Mouse (Mus musculus) hindbrain, embryonic 10.5 days (tissue): Measurements from ENCODE around the gene Anxa2. TPM values are rescaled to one million over a fixed set of nuclear protein-coding genes. Genes with fewer than 3 reads are reported as not detected.

Experiments
- DNase-seq: peaks from one replicate; pipeline ENCODE4 v3.0.0-alpha.2; 2017; ENCODE audit warnings: low spot score
- H3K27ac ChIP-seq: fragments of 300-500 bp; sonication (generic); 2 replicates; pipeline ENCODE4 v1.5.1; 2016; ENCODE audit warnings: mild to moderate bottlenecking, moderate library complexity
- H3K27me3 ChIP-seq: fragments of 300-500 bp; sonication (generic); 2 replicates; pipeline ENCODE4 v1.6.1; 2016; ENCODE audit warnings: mild to moderate bottlenecking; ENCODE audit not compliant: poor library complexity, insufficient read depth, severe bottlenecking
- H3K36me3 ChIP-seq: fragments of 300-500 bp; sonication (generic); 2 replicates; pipeline ENCODE4 v1.6.1; 2016; ENCODE audit warnings: mild to moderate bottlenecking, moderate library complexity
- H3K4me1 ChIP-seq: fragments of 300-500 bp; sonication (generic); replicated peaks from 2 replicates; pipeline ENCODE4 v1.6.1; 2016; ENCODE audit warnings: mild to moderate bottlenecking
- H3K4me3 ChIP-seq: fragments of 300-500 bp; sonication (generic); 2 replicates; pipeline ENCODE4 v1.5.1; 2016; ENCODE audit warnings: mild to moderate bottlenecking, moderate library complexity
- H3K9me3 ChIP-seq: fragments of 300-500 bp; sonication (generic); 2 replicates; pipeline ENCODE4 v1.6.1; 2016; ENCODE audit warnings: mild to moderate bottlenecking, moderate library complexity
- WGBS: fragments of 180-500 bp; shearing (Covaris S2); methylation state at CpG from one replicate; pipeline ENCODE4 v1.1.7; 2016; 5-methylcytosine and 5-hydroxymethylcytosine counted together
- polyA plus RNA-seq: library from polyadenylated mRNA; unstranded; fragments of >200 nt; fragmentation: Nextera tagmentation; extraction: Ambion mirVana; gene quantifications from 2 replicates; pipeline ENCODE4 v1.2.1, GENCODE M21; 2016

The Anxa2 gene
- polyA plus RNA-seq = 146 and 230 TPM in 2 replicates

DNA sequence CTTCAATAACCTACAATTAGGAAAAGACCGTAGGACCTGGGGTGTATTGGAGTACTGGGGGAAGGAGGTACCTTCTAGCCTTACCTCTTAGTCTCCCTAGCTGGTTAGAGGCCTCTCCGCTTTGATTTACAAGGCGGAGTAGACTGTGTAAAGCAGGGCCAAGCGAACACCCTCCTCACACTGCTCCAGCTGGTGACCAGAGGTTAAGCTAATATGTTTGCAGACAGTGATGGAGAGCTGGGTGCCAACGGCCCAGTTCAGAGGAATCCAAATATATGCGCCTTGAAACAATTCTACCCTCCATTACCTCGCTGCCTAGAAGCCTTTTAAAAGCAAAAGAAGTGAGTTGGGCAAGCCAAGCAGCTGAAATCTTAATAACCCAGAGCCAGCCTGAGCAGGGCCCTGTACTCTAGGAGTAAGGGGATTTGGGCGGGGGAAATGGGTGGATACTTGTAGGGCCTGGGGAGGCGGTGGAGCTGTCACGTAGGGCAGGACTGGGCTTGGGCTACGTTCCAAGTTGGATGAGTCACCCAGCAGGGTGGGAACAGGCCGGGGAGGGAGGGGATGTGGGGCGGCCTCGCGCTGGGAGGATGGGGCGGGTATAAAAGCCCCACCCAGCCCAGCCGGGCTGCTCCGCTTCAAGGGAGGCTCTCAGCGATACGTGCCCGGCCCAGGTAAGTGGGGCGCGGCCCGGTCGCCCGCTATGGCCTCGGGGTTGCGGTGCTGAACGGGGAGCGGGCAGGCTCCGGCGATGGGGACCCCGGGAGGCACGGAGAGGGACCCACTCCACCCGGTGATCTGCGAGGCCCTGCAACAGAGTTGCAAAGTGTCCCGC, at the start of gene Anxa2:
Anxa2 (plus strand) TSS at position 555 of the 835 bp plus-strand sequence.
- Histone ChIP-seq H3K27ac (peak within 1 kb of the TSS; percentile 81), H3K36me3 (no peaks in the 10 kb centered on the region), H3K4me1 (peaks cover 43% of the 10 kb centered on the region), H3K9me3 (no peaks in the 10 kb centered on the region), H3K27me3 (peaks cover 50% of the 10 kb centered on the region), H3K4me3 (peak within 1 kb of the TSS; percentile 63)
- WGBS = 10% methylated on average over 37 of the region's 37 CpGs
- peak; percentile 57 for DNase-seq

DNA sequence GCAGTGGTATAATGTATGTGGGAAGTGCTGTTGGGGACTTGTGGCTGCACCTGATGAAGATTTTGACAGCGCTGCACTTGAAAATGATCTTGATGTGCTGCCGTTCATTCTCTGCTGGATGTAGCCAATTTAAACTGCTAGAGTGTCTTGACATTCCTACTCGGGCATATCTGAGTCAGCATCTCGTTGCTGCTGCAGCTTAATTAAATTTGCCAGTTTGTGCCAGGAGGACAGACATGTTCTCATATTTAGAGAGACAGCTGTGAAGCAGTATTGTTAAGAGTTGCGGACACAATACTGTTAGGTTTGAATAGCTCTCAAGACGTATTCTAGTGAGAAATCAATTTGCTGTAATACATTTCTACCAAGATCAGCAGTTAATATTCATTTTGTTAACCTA, 48.7 kb upstream of the Anxa2 start:
- Histone ChIP-seq H3K27ac (no peak overlapping the region), H3K36me3 (peaks cover 13% of the 10 kb centered on the region), H3K9me3 (no peaks in the 10 kb centered on the region), H3K4me1 (no peaks in the 10 kb centered on the region), H3K27me3 (no peaks in the 10 kb centered on the region), H3K4me3 (no peak overlapping the region)
- WGBS = 91% methylated on average over 6 of the region's 6 CpGs
- DNase-seq = no peak

DNA sequence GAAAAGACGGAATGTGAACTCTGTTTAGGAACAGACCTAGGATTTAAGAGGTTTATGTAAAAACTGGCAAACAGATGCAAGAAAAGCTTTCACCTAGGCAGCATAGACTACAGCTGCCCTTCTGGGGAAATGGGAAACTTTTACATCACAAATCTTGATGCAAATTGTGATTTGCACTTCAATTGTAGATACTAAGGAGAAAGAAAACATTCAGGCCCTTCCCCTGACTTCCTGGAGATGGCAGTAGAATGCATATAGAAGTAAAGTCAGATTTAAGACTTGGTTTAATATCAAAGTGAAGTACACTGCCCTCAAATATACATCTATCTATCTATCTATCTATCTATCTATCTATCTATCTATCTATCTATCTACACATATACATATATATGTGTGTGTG, 33.9 kb upstream of the Anxa2 start:
- whole genome bisulfite sequencing = 92% methylated on average over 1 of the region's 1 CpGs
- no peak for DNase-seq
- no peaks in the 10 kb centered on the region for H3K27me3 ChIP-seq
- no peaks in the 10 kb centered on the region for H3K4me1 ChIP-seq
- no peaks in the 10 kb centered on the region for H3K9me3 ChIP-seq
- H3K4me3 ChIP-seq = no peak overlapping the region
- H3K27ac ChIP-seq = no peak overlapping the region
- H3K36me3 ChIP-seq = peaks cover 76% of the 10 kb centered on the region

DNA sequence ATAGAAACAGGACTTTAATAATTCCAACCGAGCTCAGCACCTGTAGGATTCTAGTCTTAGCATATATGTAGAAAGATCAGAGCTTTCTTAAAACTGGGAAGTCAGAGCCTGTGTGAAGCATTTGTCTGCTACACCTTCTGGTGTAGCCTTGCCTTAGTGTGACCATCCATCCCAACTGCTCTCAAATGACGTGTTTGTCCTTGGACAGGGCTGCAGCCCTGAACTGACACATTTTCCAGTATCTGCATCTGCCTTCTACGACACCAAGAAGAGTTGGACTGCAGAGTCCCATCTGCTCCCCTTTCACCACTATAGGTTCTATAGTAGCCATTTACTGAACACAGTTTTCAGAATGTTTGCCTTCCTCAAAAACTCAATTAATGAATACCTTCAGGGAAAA, 22.9 kb upstream of the Anxa2 start:
- Histone ChIP-seq H3K4me3 (no peak overlapping the region), H3K36me3 (peaks cover 60% of the 10 kb centered on the region), H3K4me1 (peaks cover 21% of the 10 kb centered on the region), H3K9me3 (no peaks in the 10 kb centered on the region), H3K27ac (no peak overlapping the region), H3K27me3 (no peaks in the 10 kb centered on the region)
- no peak for DNase-seq
- 83% methylated on average over 3 of the region's 3 CpGs for WGBS

DNA sequence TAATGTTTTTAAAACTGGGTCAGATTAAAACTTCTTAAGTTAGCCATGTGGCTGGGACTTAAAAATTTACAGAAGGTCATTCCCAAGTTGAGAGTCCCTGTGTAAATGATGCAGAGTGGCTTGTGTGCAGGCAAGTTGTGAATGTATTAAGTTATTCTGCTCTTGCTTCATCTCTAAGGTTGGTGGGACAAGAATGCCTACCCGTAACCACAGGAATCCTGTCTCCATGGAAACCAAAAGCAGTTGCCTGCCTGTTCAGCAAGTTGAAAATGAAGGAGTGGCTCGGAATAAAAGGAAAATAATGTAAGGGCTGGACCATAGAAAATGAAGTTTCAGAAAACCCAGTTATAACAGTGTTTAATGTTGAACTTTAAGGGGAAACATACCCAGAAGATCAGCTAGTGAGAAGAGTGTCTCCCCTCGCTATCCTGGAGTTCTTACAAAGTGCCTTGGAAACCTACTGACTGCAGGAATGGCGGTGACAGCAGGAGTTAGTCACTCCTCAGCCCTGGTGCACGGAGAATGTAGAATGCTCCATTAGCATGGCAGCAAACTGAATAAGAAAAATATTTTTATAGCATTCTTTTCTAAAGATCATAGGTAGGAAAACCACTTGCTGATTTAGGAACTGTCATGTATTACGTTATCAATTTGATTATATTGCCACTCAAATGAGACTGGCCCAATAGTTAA, 21.4 kb upstream of the Anxa2 start:
- DNase-seq = peak; percentile 43
- Histone ChIP-seq H3K27ac (peak overlapping the region; percentile 76), H3K36me3 (peaks cover 46% of the 10 kb centered on the region), H3K4me3 (no peak overlapping the region), H3K27me3 (no peaks in the 10 kb centered on the region), H3K4me1 (peaks cover 21% of the 10 kb centered on the region), H3K9me3 (no peaks in the 10 kb centered on the region)
- 36% methylated on average over 6 of the region's 6 CpGs for WGBS

DNA sequence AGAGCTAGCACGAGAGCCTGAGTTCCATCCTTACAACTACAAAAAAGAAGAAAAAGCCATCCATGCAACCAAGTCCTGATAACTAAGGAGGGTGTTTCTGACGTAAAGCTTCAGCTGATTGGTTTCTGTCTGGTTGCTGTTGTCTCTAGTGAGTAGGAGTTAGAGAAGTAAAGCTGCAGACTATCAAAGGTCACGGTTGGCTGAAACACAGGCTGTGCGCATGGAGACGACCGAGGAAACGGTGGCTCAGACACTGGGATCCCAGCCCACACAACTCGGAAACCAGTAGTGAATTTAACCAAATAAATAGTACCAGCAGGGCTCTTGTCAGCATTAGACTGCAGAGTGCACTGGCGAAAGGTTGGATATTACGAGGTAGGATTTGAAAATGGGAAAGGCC, 18.2 kb upstream of the Anxa2 start:
- H3K27ac ChIP-seq = no peak overlapping the region
- DNase-seq = no peak
- H3K36me3 ChIP-seq = peaks cover 15% of the 10 kb centered on the region
- H3K9me3 ChIP-seq = no peaks in the 10 kb centered on the region
- no peak overlapping the region for H3K4me3 ChIP-seq
- WGBS = 65% methylated on average over 10 of the region's 10 CpGs
- H3K4me1 ChIP-seq = peaks cover 28% of the 10 kb centered on the region
- no peaks in the 10 kb centered on the region for H3K27me3 ChIP-seq

DNA sequence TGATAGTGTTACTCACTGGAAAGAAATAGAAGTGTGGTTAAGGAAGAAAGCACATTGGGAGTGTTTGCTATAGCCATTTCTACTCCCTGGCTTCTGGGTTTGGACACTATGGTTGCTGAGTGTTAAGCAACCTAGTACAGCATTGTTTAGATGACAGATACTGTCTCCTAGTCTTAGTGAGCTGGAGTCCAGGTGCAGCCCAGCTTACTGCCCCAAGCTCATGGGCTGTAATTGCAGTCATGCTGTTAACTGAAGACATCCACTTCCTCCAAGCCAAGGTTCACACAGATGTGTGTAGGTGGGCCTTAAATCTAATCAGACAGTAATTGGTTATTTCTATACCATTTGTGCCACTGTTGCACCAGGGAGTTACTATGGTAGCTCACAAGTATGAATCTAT, 17.8 kb upstream of the Anxa2 start:
- Histone ChIP-seq H3K4me1 (peaks cover 32% of the 10 kb centered on the region), H3K9me3 (no peaks in the 10 kb centered on the region), H3K36me3 (peaks cover 11% of the 10 kb centered on the region), H3K27ac (no peak overlapping the region), H3K27me3 (no peaks in the 10 kb centered on the region), H3K4me3 (no peak overlapping the region)
- DNase-seq = no peak

DNA sequence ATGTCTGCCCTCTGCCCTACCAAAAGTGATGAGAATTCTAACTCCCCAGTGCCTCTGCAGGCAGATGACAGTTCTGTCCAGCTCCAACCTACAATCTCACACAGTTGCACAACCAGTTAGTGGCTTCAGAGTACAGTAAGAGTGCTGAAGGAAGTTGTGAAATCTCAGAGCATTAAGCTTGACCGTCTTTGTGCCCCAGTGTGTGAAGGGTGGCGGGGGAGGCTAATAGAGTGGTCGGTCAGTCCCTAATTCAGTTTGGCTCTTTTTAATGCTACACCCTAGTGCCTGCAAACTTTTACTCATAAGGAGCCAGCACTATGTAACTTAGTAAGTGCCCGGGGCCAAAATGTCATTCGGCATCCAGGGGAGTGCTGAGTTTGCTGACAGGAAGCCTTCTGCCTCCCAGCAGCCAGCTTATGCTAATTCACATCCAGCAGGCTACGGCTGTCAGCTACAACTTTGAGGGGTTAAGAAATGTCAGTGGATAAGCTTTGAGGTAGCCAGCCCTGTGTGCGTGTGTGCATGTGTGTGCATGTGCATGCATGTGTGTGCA, 13.5 kb upstream of the Anxa2 start:
- Histone ChIP-seq H3K27me3 (no peaks in the 10 kb centered on the region), H3K9me3 (no peaks in the 10 kb centered on the region), H3K36me3 (no peaks in the 10 kb centered on the region), H3K4me3 (no peak overlapping the region), H3K27ac (0 out of 2 replicates have a peak overlapping the region, but pooled peaks have one; percentile 60), H3K4me1 (peaks cover 19% of the 10 kb centered on the region)
- 26% methylated on average over 7 of the region's 7 CpGs for WGBS
- peak; percentile 57 for DNase-seq

DNA sequence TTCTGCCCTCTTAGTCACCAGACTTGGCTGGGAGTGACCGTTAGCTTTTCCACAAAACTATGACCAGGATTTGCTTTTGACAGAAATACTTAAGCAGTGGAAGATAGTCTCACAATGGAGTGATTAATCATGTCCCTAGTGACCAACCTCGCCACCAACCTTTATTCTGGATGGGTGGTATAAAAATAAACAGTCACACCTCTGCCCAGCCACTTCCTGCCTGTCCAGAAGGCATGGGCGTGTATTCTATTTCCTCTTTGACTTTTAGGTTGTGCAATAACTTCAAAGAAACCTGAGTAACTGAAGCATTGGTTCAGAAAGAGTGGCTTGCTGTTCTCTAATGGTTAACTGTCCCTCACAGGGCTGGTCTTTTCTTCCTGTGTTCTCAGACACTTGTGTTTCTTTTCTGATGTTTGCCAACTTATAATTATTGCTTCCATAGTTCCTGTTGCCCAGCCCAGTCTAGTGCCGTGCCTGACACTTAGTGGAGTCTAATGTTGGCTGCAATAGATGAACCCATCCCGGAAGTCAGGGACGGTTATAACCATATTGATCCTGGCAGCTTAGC, 10.9 kb upstream of the Anxa2 start:
- H3K4me1 ChIP-seq = peaks cover 19% of the 10 kb centered on the region
- WGBS = 79% methylated on average over 6 of the region's 6 CpGs
- H3K27ac ChIP-seq = no peak overlapping the region
- no peak overlapping the region for H3K4me3 ChIP-seq
- H3K9me3 ChIP-seq = no peaks in the 10 kb centered on the region
- H3K36me3 ChIP-seq = no peaks in the 10 kb centered on the region
- H3K27me3 ChIP-seq = no peaks in the 10 kb centered on the region
- DNase-seq = no peak

DNA sequence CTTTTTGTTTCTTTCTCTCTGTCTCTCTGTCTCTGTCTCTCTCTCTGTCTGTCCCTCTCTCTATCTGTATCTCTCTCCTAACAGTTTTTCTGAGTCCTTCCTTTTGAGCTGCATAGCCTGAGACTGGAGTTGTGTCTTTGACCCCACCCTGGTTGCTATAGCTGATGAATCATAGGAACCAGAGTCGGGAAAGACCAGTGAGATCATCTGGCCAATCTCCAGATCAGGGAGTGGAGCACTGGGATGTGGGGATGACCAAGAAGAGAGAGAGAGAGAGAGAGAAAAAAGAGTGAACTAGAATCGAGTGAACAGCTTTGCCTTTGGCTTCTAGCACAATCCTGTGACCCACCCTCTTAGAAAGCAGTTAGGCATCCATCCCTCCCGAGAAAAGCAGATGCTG, 10.2 kb upstream of the Anxa2 start:
- H3K36me3 ChIP-seq = no peaks in the 10 kb centered on the region
- no peak overlapping the region for H3K4me3 ChIP-seq
- H3K27me3 ChIP-seq = no peaks in the 10 kb centered on the region
- H3K4me1 ChIP-seq = peaks cover 19% of the 10 kb centered on the region
- no peaks in the 10 kb centered on the region for H3K9me3 ChIP-seq
- 75% methylated on average over 3 of the region's 3 CpGs for WGBS
- no peak for DNase-seq
- H3K27ac ChIP-seq = no peak overlapping the region

DNA sequence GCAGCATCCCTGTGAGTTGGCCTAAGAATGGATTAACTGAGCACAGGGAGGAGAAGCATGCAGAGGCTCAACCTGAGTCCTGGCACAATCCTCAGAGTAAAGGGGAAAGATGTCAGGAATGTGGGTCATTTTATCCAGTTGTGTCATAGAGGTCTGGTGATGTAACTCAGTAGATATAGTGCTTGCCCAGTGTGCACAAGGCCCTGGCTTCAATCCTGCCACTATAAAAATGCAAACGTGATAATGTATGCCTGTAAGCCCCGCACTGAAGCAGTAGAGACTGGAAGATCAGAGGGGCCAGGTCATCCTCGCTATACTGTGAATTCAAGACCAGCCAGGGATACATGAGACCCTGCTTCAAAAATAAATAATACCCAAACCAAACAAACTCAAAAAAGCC, 4.6 kb upstream of the Anxa2 start:
- DNase-seq = no peak
- no peak overlapping the region for H3K4me3 ChIP-seq
- no peak overlapping the region for H3K27ac ChIP-seq
- H3K9me3 ChIP-seq = no peaks in the 10 kb centered on the region
- H3K27me3 ChIP-seq = peaks cover 18% of the 10 kb centered on the region
- H3K4me1 ChIP-seq = peaks cover 14% of the 10 kb centered on the region
- WGBS = 74% methylated on average over 3 of the region's 3 CpGs
- H3K36me3 ChIP-seq = no peaks in the 10 kb centered on the region

DNA sequence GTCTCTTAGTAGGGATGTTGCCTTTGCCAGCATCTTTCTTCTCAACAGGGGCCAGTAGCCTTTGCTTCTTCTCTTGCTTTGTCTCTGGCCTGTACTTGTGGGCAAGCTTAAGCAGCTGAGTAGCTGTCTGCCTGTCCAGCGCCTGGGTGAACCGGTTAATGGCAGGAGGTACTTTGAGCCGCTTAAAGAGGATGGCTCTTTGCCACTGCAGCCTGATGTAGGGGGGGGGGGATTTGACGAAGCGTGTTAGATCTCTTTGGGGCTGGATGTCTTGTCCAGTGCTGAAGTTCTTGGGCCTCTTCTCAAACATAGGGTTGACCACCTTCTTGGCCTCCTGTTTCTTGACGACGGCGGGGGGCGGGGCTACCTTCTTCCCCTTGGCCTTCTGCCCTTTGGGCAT, 2.8 kb upstream of the Anxa2 start:
- H3K9me3 ChIP-seq = no peaks in the 10 kb centered on the region
- no peak for DNase-seq
- H3K4me1 ChIP-seq = peaks cover 29% of the 10 kb centered on the region
- no peaks in the 10 kb centered on the region for H3K36me3 ChIP-seq
- 86% methylated on average over 9 of the region's 9 CpGs for WGBS
- H3K4me3 ChIP-seq = no peak overlapping the region
- peaks cover 37% of the 10 kb centered on the region for H3K27me3 ChIP-seq
- H3K27ac ChIP-seq = no peak overlapping the region
